Mouse (Mus musculus) testis, adult 10 weeks (tissue): ENCODE measurements around the gene Edem2. TPM values are rescaled to one million over a fixed set of nuclear protein-coding genes. Genes with fewer than 3 reads are reported as not detected.

Experiments
- polyA plus RNA-seq: library from polyadenylated mRNA; stranded (reverse); fragments of 350-450 nt; fragmentation: Illumina TruSeq; extraction: RNeasy Lipid Tissue Mini Kit (QIAGEN cat#74804); gene quantifications from one replicate; pipeline ENCODE4 v1.2.3, GENCODE M21; 2014; ENCODE audit warnings: low read depth, low replicate concordance

Gene Edem2
- polyA plus RNA-seq, result 8.4 TPM

DNA sequence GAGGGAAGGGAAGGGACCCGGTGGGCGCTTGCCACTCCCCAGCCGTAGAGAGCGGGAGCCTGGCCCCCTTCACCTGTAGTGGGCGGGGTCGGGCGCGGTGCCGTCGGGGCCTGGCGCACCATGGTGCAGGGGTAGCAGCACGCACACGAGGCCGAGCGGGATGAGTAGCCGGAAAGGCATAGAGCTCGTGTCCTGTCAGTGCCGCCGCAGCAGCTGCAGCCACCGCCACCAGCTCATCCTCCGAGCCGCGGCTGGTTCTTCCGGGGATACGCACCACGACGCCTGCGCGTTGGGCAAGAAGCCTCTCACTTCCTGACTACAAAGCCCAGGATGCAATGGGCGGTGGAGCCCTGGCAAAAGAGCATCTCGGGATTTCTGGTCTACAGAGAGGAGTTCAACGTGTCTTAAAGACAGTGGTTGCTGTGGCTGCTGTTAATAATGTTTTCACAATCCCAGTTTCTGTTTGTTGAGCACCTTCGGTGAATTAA lies at the start of gene Edem2:
Gene Edem2 (minus strand): TSS at position 318 of the 488 bp plus-strand sequence.

DNA sequence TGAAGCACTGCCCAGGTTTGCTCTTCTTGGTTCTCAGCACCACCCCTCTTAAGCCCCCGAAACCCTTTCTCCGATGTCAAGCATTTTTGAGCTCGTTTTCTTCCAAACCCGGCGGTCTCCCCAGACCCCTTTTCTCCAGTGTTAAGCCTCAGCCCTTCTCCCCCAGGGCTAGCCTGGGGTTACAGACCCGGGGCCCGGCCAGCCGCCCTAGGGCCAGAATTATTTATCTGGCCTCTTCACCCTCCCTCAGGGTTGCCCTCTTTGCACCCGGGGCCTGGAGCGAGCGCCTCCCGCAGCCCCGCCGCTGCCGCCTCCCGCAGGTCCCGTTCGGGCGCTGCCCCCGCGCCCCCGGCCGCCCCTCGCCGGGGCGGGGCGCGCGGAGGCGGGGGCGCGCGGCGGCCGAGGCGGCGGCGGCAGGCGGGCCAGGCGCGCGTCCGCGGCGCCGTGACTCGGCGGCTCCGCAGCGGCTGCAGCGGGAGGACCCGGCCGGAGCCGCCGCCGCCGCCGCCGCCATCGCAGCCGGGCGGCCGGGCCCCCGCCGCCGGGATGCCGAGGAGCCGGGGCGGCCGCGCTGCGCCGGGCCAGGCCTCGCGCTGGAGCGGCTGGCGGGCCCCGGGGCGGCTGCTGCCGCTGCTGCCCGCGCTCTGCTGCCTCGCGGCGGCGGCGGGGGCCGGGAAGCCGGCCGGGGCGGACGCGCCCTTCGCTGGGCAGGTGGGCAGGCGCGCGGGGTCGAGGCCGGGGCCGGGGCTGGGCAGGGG lies 45.8 kb upstream of the Edem2 start, which contains the start of gene Mmp24:
Gene Mmp24 (plus strand): TSS at position 416 of the 758 bp plus-strand sequence.

GRCm38 (mm10) chr2:155751014-155751786 lies 21.9 kb upstream of the Edem2 start, which contains the start of gene Procr:
TSS of gene Procr (plus strand) at chr2:155751117.

GRCm38 (mm10) chr2:155735766-155736165 lies 6.5 kb upstream of the Edem2 start, which contains the start of gene Gm17581:
TSS of gene Gm17581 (minus strand) at chr2:155735866.

GRCm38 (mm10) chr2:155691723-155692493 lies 37.4 kb downstream of the Edem2 start, which contains the start of gene Trpc4ap:
TSS of gene Trpc4ap (minus strand) at chr2:155692384.

Other genes with a start within 250 kb of the Edem2 start
- 27.1 TPM for gene Acss2, start 211.5 kb downstream of the Edem2 start, polyA plus RNA-seq
- 1.9 TPM for gene Ggt7, start 211.2 kb downstream of the Edem2 start, polyA plus RNA-seq
- 1.1 TPM for gene Gss, start 136.7 kb downstream of the Edem2 start, polyA plus RNA-seq
- gene Myh7b, start 118.3 kb downstream of the Edem2 start, polyA plus RNA-seq, result not detected
- gene Trpc4ap, start 37.1 kb downstream of the Edem2 start, polyA plus RNA-seq, result 88.4 TPM
- not detected for gene Gm17581, start 6.4 kb upstream of the Edem2 start, polyA plus RNA-seq
- gene Procr, start 21.6 kb upstream of the Edem2 start, polyA plus RNA-seq, result 0.29 TPM
- 0.14 TPM for gene Mmp24, start 45.9 kb upstream of the Edem2 start, polyA plus RNA-seq
- gene BC029722, start 90.0 kb upstream of the Edem2 start, polyA plus RNA-seq, result 4.8 TPM
- 6.4 TPM for gene Eif6, start 97.5 kb upstream of the Edem2 start, polyA plus RNA-seq
- gene Fam83c, start 105.4 kb upstream of the Edem2 start, polyA plus RNA-seq, result not detected
- gene Uqcc1, start 200.8 kb upstream of the Edem2 start, polyA plus RNA-seq, result 71.1 TPM
- gene Gm15557, start 211.3 kb upstream of the Edem2 start, polyA plus RNA-seq, result not detected
- not detected for gene Gdf5, start 215.9 kb upstream of the Edem2 start, polyA plus RNA-seq
- gene Cep250, start 227.0 kb upstream of the Edem2 start, polyA plus RNA-seq, result 1.7 TPM